Mouse (Mus musculus) E14TG2a.4 (cell line): ENCODE data around the gene Gpr37l1.

ENCODE experiments used
- CTCF ChIP-seq: conservative IDR thresholded peaks from 2 replicates; pipeline ENCODE4 v1.5.1; 2014; ENCODE audit warnings: low read length
- NANOG ChIP-seq: IDR thresholded peaks from 2 replicates; pipeline ENCODE4 v1.6.1; 2014; ENCODE audit warnings: borderline replicate concordance, low read length, mixed read lengths
- POU5F1 ChIP-seq: IDR thresholded peaks from 2 replicates; pipeline ENCODE4 v1.6.1; 2014; ENCODE audit warnings: low read length, borderline replicate concordance

GRCm38 (mm10) chr1:135132893-135133369 is 34.5 kb downstream of the Gpr37l1 start:
- no peak for TF ChIP-seq CTCF
- no peak for TF ChIP-seq NANOG
- no peak for TF ChIP-seq POU5F1
